Mouse (Mus musculus): ENCODE measurements around the gene Matk. TPM values are rescaled to one million over a fixed set of nuclear protein-coding genes. Genes with fewer than 3 reads are reported as not detected.

The Matk gene
- polyA plus RNA-seq, 1 experiment from 2014 or later: 44.2 TPM

GRCm38 (mm10) chr10:81303761-81304160 is 51.0 kb downstream of the Matk start:
- Histone ChIP-seq H3K36me3 (ENCODE audit: control insufficient read depth, insufficient read depth) (peaks cover 20% of the 10 kb centered on the region), H3K9me3 (ENCODE audit: control insufficient read depth, low read length) (no peaks in the 10 kb centered on the region), H3K4me3 (replicated peaks; ENCODE audit: low read length) (no peak overlapping the region), H3K9ac (replicated peaks; ENCODE audit: low read depth, low read length) (no peak overlapping the region), H3K4me1 (replicated peaks; ENCODE audit: control insufficient read depth, insufficient read depth, low read length) (peaks cover 14% of the 10 kb centered on the region), H3K27ac (ENCODE audit: low read length) (no peak overlapping the region), H3K4me2 (ENCODE audit: low read length) (no peak overlapping the region), H3K27me3 (replicated peaks; ENCODE audit: control insufficient read depth, insufficient read depth, low read length) (no peaks in the 10 kb centered on the region)
- 82% methylated on average over 7 of the region's 7 CpGs for WGBS
- no peak for ATAC-seq

GRCm38 (mm10) chr10:81304597-81305238 is 52.0 kb downstream of the Matk start:
- peaks cover 14% of the 10 kb centered on the region for H3K4me1 ChIP-seq (replicated peaks; ENCODE audit: control insufficient read depth, insufficient read depth, low read length)
- peaks cover 25% of the 10 kb centered on the region for H3K36me3 ChIP-seq (ENCODE audit: control insufficient read depth, insufficient read depth)
- no peak; the same call in 1 of the 2 replicates for ATAC-seq
- H3K27ac ChIP-seq (ENCODE audit: low read length): no peak overlapping the region
- H3K9ac ChIP-seq (replicated peaks; ENCODE audit: low read depth, low read length): no peak overlapping the region
- H3K4me2 ChIP-seq (ENCODE audit: low read length): no peak overlapping the region
- H3K9me3 ChIP-seq (ENCODE audit: control insufficient read depth, low read length): no peaks in the 10 kb centered on the region
- H3K27me3 ChIP-seq (replicated peaks; ENCODE audit: control insufficient read depth, insufficient read depth, low read length): no peaks in the 10 kb centered on the region
- no peak overlapping the region for H3K4me3 ChIP-seq (replicated peaks; ENCODE audit: low read length)
- WGBS: 29% methylated on average over 8 of the region's 9 CpGs

- no peak overlapping the region for H3K9ac ChIP-seq (replicated peaks; ENCODE audit: low read depth, low read length)
- no peak overlapping the region for H3K27ac ChIP-seq (ENCODE audit: low read length)
- no peaks in the 10 kb centered on the region for H3K9me3 ChIP-seq (ENCODE audit: control insufficient read depth, low read length)
- H3K27me3 ChIP-seq (replicated peaks; ENCODE audit: control insufficient read depth, insufficient read depth, low read length): no peaks in the 10 kb centered on the region
- peaks cover 28% of the 10 kb centered on the region for H3K36me3 ChIP-seq (ENCODE audit: control insufficient read depth, insufficient read depth)
- ATAC-seq: no peak
- H3K4me3 ChIP-seq (replicated peaks; ENCODE audit: low read length): no peak overlapping the region
- WGBS: 95% methylated on average over 14 of the region's 14 CpGs
- H3K4me2 ChIP-seq (ENCODE audit: low read length): no peak overlapping the region
- peaks cover 14% of the 10 kb centered on the region for H3K4me1 ChIP-seq (replicated peaks; ENCODE audit: control insufficient read depth, insufficient read depth, low read length)
Measured at GRCm38 (mm10) chr10:81305663-81306062, 52.9 kb downstream of the Matk start.

GRCm38 (mm10) chr10:81306173-81306668 is 53.5 kb downstream of the Matk start:
- no peak overlapping the region for H3K27ac ChIP-seq (ENCODE audit: low read length)
- H3K36me3 ChIP-seq (ENCODE audit: control insufficient read depth, insufficient read depth): peaks cover 31% of the 10 kb centered on the region
- no peak for ATAC-seq
- no peak overlapping the region for H3K4me2 ChIP-seq (ENCODE audit: low read length)
- peaks cover 14% of the 10 kb centered on the region for H3K4me1 ChIP-seq (replicated peaks; ENCODE audit: control insufficient read depth, insufficient read depth, low read length)
- no peaks in the 10 kb centered on the region for H3K27me3 ChIP-seq (replicated peaks; ENCODE audit: control insufficient read depth, insufficient read depth, low read length)
- no peak overlapping the region for H3K9ac ChIP-seq (replicated peaks; ENCODE audit: low read depth, low read length)
- no peaks in the 10 kb centered on the region for H3K9me3 ChIP-seq (ENCODE audit: control insufficient read depth, low read length)
- WGBS: 94% methylated on average over 12 of the region's 12 CpGs
- H3K4me3 ChIP-seq (replicated peaks; ENCODE audit: low read length): no peak overlapping the region

DNA sequence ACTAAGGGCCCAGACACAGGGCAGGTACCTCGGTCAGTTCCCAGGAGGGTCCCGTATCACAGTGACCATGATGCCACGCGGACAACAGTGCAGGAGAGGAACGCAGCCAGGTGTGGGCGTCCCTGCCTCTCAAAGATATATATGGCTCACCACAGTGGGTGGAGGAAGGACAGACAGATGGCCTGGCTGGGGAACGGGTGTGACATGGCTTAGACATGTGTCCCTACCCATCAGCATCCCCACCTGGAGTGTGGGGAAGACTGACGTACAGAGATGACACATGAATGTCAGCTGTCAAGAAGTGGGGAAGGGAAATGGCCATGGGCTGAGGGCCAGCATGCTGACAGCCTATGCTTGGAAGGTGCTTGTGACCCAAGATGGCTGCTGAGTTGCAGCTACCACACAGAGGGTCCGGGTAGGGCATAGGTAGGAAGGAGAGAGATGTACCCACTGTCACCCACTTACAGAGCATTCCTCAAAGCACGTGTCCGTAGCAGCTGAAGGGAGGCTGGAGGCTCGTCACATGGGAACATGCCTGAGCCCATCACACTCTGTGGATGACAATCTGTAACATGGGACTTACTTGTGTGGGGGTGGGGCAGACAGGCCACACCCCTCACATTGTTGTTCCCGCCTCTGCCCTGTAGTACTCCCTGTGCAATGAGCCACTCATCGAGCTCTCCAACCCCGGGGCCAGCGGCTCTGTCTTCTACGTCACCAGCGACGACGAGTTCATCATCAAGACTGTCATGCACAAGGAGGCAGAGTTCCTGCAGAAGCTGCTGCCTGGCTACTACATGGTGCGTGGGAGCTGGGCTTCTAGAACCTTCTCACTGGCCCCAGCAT is 54.3 kb downstream of the Matk start:
- WGBS: 92% methylated on average over 21 of the region's 21 CpGs

DNA sequence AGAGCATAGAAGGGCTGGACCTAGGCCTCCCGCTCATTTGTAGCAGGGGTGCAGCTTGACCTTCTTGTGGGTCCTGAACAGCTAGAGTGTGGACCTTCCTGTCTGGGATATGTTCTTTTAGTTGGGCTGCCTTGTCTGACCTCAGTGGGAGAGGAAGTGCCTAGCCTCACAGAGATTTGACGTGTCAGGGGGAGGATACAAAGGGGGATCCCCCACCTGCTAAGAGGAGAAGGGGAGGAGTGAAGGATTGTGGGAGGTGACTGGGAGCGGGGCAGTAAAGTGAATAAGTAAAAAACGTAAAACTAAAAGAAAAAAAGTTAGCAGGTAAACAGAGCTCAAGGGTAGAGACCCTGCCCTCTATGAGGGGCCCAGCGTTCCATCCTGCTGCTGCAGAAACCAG is 56.8 kb downstream of the Matk start:
- no peak for ATAC-seq
- Histone ChIP-seq H3K4me3 (replicated peaks; ENCODE audit: low read length) (no peak overlapping the region), H3K36me3 (ENCODE audit: control insufficient read depth, insufficient read depth) (peaks cover 46% of the 10 kb centered on the region), H3K27ac (ENCODE audit: low read length) (no peak overlapping the region), H3K9ac (replicated peaks; ENCODE audit: low read depth, low read length) (no peak overlapping the region), H3K4me1 (replicated peaks; ENCODE audit: control insufficient read depth, insufficient read depth, low read length) (no peaks in the 10 kb centered on the region), H3K4me2 (ENCODE audit: low read length) (no peak overlapping the region), H3K27me3 (replicated peaks; ENCODE audit: control insufficient read depth, insufficient read depth, low read length) (no peaks in the 10 kb centered on the region), H3K9me3 (ENCODE audit: control insufficient read depth, low read length) (no peaks in the 10 kb centered on the region)
- 87% methylated on average over 5 of the region's 5 CpGs for WGBS

More for the DNA sequence above, 54.3 kb downstream of the Matk start:
- Histone ChIP-seq H3K4me3 (replicated peaks; ENCODE audit: low read length) (no peak overlapping the region), H3K27me3 (replicated peaks; ENCODE audit: control insufficient read depth, insufficient read depth, low read length) (no peaks in the 10 kb centered on the region), H3K9me3 (ENCODE audit: control insufficient read depth, low read length) (no peaks in the 10 kb centered on the region), H3K36me3 (ENCODE audit: control insufficient read depth, insufficient read depth) (peaks cover 34% of the 10 kb centered on the region), H3K4me2 (ENCODE audit: low read length) (no peak overlapping the region), H3K4me1 (replicated peaks; ENCODE audit: control insufficient read depth, insufficient read depth, low read length) (peaks cover 14% of the 10 kb centered on the region), H3K9ac (replicated peaks; ENCODE audit: low read depth, low read length) (no peak overlapping the region), H3K27ac (ENCODE audit: low read length) (no peak overlapping the region)
- ATAC-seq: no peak

Small RNA genes lying within 50 kb of the gene (microRNA-seq; reads per million reads assigned to microRNA genes)
- 12.3 reads per million, percentile 31 among the genes with 10 or more reads in this experiment for gene Mir3057

Other genes with a start within 250 kb of the Matk start
- 41.0 and 47.4 TPM in 2 replicates for gene Gng7, start 238.0 kb upstream of the Matk start, polyA plus RNA-seq (2015; fragmentation: Nextera tagmentation; extraction: Ambion mirVana)
- gene Diras1, start 227.3 kb upstream of the Matk start, polyA plus RNA-seq (2015; fragmentation: Nextera tagmentation; extraction: Ambion mirVana): 37.6 and 45.4 TPM in 2 replicates
- gene Slc39a3, start 215.5 kb upstream of the Matk start, polyA plus RNA-seq (2015; fragmentation: Nextera tagmentation; extraction: Ambion mirVana): 48.1 and 54.0 TPM in 2 replicates
- gene Sgta, start 192.8 kb upstream of the Matk start, polyA plus RNA-seq (2015; fragmentation: Nextera tagmentation; extraction: Ambion mirVana): 325 and 344 TPM in 2 replicates
- 69.4 and 70.4 TPM in 2 replicates for gene Thop1, start 182.9 kb upstream of the Matk start, polyA plus RNA-seq (2015; fragmentation: Nextera tagmentation; extraction: Ambion mirVana)
- 0.17 and 0.66 TPM in 2 replicates for gene Creb3l3, start 154.1 kb upstream of the Matk start, polyA plus RNA-seq (2015; fragmentation: Nextera tagmentation; extraction: Ambion mirVana)
- gene Map2k2, start 147.0 kb upstream of the Matk start, polyA plus RNA-seq (2015; fragmentation: Nextera tagmentation; extraction: Ambion mirVana): 210 and 213 TPM in 2 replicates
- 11.6 and 11.8 TPM in 2 replicates for gene Zbtb7a, start 117.7 kb upstream of the Matk start, polyA plus RNA-seq (2015; fragmentation: Nextera tagmentation; extraction: Ambion mirVana)
- 48.5 and 62.7 TPM in 2 replicates for gene Pias4, start 85.0 kb upstream of the Matk start, polyA plus RNA-seq (2015; fragmentation: Nextera tagmentation; extraction: Ambion mirVana)
- gene Eef2, start 76.3 kb upstream of the Matk start, polyA plus RNA-seq (2015; fragmentation: Nextera tagmentation; extraction: Ambion mirVana): 652 and 674 TPM in 2 replicates
- gene Dapk3, start 69.9 kb upstream of the Matk start, polyA plus RNA-seq (2015; fragmentation: Nextera tagmentation; extraction: Ambion mirVana): 55.1 and 56.9 TPM in 2 replicates
- not detected in 2 replicates for gene 4930442H23Rik, start 69.1 kb upstream of the Matk start, polyA plus RNA-seq (2015; fragmentation: Nextera tagmentation; extraction: Ambion mirVana)
- gene Nmrk2, start 50.9 kb upstream of the Matk start, polyA plus RNA-seq (2015; fragmentation: Nextera tagmentation; extraction: Ambion mirVana): 0.11 TPM in 1 of 2 replicates, not detected in the other
- 81.4 and 94.9 TPM in 2 replicates for gene Atcay, start 22.1 kb upstream of the Matk start, polyA plus RNA-seq (2015; fragmentation: Nextera tagmentation; extraction: Ambion mirVana)
- 18.4 and 24.0 TPM in 2 replicates for gene Zfr2, start 19.8 kb upstream of the Matk start, polyA plus RNA-seq (2015; fragmentation: Nextera tagmentation; extraction: Ambion mirVana)
- 84.0 and 90.1 TPM in 2 replicates for gene Mrpl54, start 14.0 kb downstream of the Matk start, polyA plus RNA-seq (2015; fragmentation: Nextera tagmentation; extraction: Ambion mirVana)
- gene Apba3, start 14.0 kb downstream of the Matk start, polyA plus RNA-seq (2015; fragmentation: Nextera tagmentation; extraction: Ambion mirVana): 39.1 and 41.6 TPM in 2 replicates
- 7.3 and 8.3 TPM in 2 replicates for gene Tjp3, start 38.6 kb downstream of the Matk start, polyA plus RNA-seq (2015; fragmentation: Nextera tagmentation; extraction: Ambion mirVana)
- gene Pip5k1c, start 40.0 kb downstream of the Matk start, polyA plus RNA-seq (2015; fragmentation: Nextera tagmentation; extraction: Ambion mirVana): 138 and 143 TPM in 2 replicates
- gene Cactin, start 68.2 kb downstream of the Matk start, polyA plus RNA-seq (2015; fragmentation: Nextera tagmentation; extraction: Ambion mirVana): 36.8 and 38.3 TPM in 2 replicates
- 3.6 and 4.9 TPM in 2 replicates for gene Tbxa2r, start 75.8 kb downstream of the Matk start, polyA plus RNA-seq (2015; fragmentation: Nextera tagmentation; extraction: Ambion mirVana)
- gene Gipc3, start 90.3 kb downstream of the Matk start, polyA plus RNA-seq (2015; fragmentation: Nextera tagmentation; extraction: Ambion mirVana): not detected in 2 replicates
- gene Hmg20b, start 97.5 kb downstream of the Matk start, polyA plus RNA-seq (2015; fragmentation: Nextera tagmentation; extraction: Ambion mirVana): 33.4 and 34.2 TPM in 2 replicates
- 11.4 and 11.5 TPM in 2 replicates for gene Mfsd12, start 104.6 kb downstream of the Matk start, polyA plus RNA-seq (2015; fragmentation: Nextera tagmentation; extraction: Ambion mirVana)
- 0.72 and 0.86 TPM in 2 replicates for gene 4930404N11Rik, start 112.9 kb downstream of the Matk start, polyA plus RNA-seq (2015; fragmentation: Nextera tagmentation; extraction: Ambion mirVana)
- gene Fzr1, start 125.6 kb downstream of the Matk start, polyA plus RNA-seq (2015; fragmentation: Nextera tagmentation; extraction: Ambion mirVana): 121 and 133 TPM in 2 replicates
- gene Dohh, start 131.5 kb downstream of the Matk start, polyA plus RNA-seq (2015; fragmentation: Nextera tagmentation; extraction: Ambion mirVana): 86.0 and 91.0 TPM in 2 replicates
- gene Gm48551, start 131.5 kb downstream of the Matk start, polyA plus RNA-seq (2015; fragmentation: Nextera tagmentation; extraction: Ambion mirVana): 6.2 and 8.8 TPM in 2 replicates
- 1.0 and 2.2 TPM in 2 replicates for gene Gm48552, start 136.1 kb downstream of the Matk start, polyA plus RNA-seq (2015; fragmentation: Nextera tagmentation; extraction: Ambion mirVana)
- gene Smim24, start 140.1 kb downstream of the Matk start, polyA plus RNA-seq (2015; fragmentation: Nextera tagmentation; extraction: Ambion mirVana): 1.2 and 1.8 TPM in 2 replicates
- 25.4 and 27.0 TPM in 2 replicates for gene Nfic, start 202.7 kb downstream of the Matk start, polyA plus RNA-seq (2015; fragmentation: Nextera tagmentation; extraction: Ambion mirVana)
- 75.3 and 93.0 TPM in 2 replicates for gene Celf5, start 229.8 kb downstream of the Matk start, polyA plus RNA-seq (2015; fragmentation: Nextera tagmentation; extraction: Ambion mirVana)
- gene Ncln, start 243.5 kb downstream of the Matk start, polyA plus RNA-seq (2015; fragmentation: Nextera tagmentation; extraction: Ambion mirVana): 70.4 and 80.9 TPM in 2 replicates
- gene S1pr4, start 247.2 kb downstream of the Matk start, polyA plus RNA-seq (2015; fragmentation: Nextera tagmentation; extraction: Ambion mirVana): 0.40 and 0.53 TPM in 2 replicates